Mouse (Mus musculus) G1E (cell line): ENCODE results near the gene Tns4.

Source experiments
- CTCF ChIP-seq: IDR thresholded peaks from 2 replicates; pipeline ENCODE4 v1.5.1; 2012; ENCODE audit warnings: low read depth, low read length, inconsistent platforms, mixed read lengths
- GATA1 ChIP-seq: IDR thresholded peaks from 2 replicates; pipeline ENCODE4 v1.6.1; 2012; ENCODE audit warnings: borderline replicate concordance, low read length, inconsistent platforms, mixed read lengths
- POLR2AphosphoS5 ChIP-seq: IDR thresholded peaks from 2 replicates; pipeline ENCODE4 v1.6.1; 2012; ENCODE audit warnings: low read depth, low read length, inconsistent platforms; ENCODE audit not compliant: insufficient replicate concordance
- TAL1 ChIP-seq: conservative IDR thresholded peaks from 2 replicates; pipeline ENCODE4 v1.6.1; 2012; ENCODE audit warnings: low read depth, low read length, inconsistent platforms, mixed read lengths

- TF ChIP-seq CTCF (no peak), TAL1 (no peak), POLR2AphosphoS5 (no peak), GATA1 (no peak)
Measured at GRCm38 (mm10) chr11:99102575-99103270, 13.6 kb upstream of the Tns4 start.
